Mouse (Mus musculus): ENCODE data around the gene Ccdc177. TPM values are rescaled to one million over a fixed set of nuclear protein-coding genes. Genes with fewer than 3 reads are reported as not detected.
A peak's percentile ranks its signal among the peaks of the same experiment; 100 is the strongest.
"Not testable (repeated sequence)": the region's sequence is repeated elsewhere in the genome, so short reads cannot be mapped to it uniquely, and the experiment has no call there.

Ccdc177 gene
- polyA plus RNA-seq, 1 experiment from 2014 or later, result not detected

GRCm38 (mm10) chr12:80792867-80793266 is 32.4 kb upstream of the Ccdc177 start:
- H3K4me1 ChIP-seq, result peaks cover 55% of the 10 kb centered on the region
- peak overlapping the region; percentile 95; the same call in 1 of the 2 replicates for H3K9ac ChIP-seq
- no peak for ATAC-seq (ENCODE audit: extremely low read depth, insufficient number of reproducible peaks, low FRiP score, low TSS enrichment)
- H3K4me3 ChIP-seq, result peak overlapping the region; percentile 77
- H3K4me2 ChIP-seq, result peak overlapping the region; percentile 86
- no peaks in the 10 kb centered on the region for H3K27me3 ChIP-seq (replicated peaks)
- no peaks in the 10 kb centered on the region for H3K9me3 ChIP-seq
- 0 out of 2 replicates have a peak, but pooled peaks cover 5% of the 10 kb centered on the region for H3K36me3 ChIP-seq
- WGBS, result 65% methylated on average over 5 of the region's 5 CpGs
- H3K27ac ChIP-seq (replicated peaks), result 0 out of 2 replicates have a peak overlapping the region, but pooled peaks have one; percentile 5

GRCm38 (mm10) chr12:80791571-80792444 is 31.3 kb upstream of the Ccdc177 start:
- peak overlapping the region; percentile 95 for H3K9ac ChIP-seq
- H3K36me3 ChIP-seq, result 0 out of 2 replicates have a peak, but pooled peaks cover 5% of the 10 kb centered on the region
- no peaks in the 10 kb centered on the region for H3K27me3 ChIP-seq (replicated peaks)
- H3K9me3 ChIP-seq, result no peaks in the 10 kb centered on the region
- WGBS, result 32% methylated on average over 6 of the region's 6 CpGs
- H3K27ac ChIP-seq (replicated peaks), result peak overlapping the region; percentile 98
- peak overlapping the region; percentile 77 for H3K4me3 ChIP-seq
- H3K4me1 ChIP-seq, result peaks cover 57% of the 10 kb centered on the region
- ATAC-seq (ENCODE audit: extremely low read depth, insufficient number of reproducible peaks, low FRiP score, low TSS enrichment), result no peak
- H3K4me2 ChIP-seq, result peak overlapping the region; percentile 86

- Histone ChIP-seq H3K4me1 (peaks cover 54% of the 10 kb centered on the region), H3K9ac (peak overlapping the region; percentile 95), H3K27me3 (replicated peaks) (no peaks in the 10 kb centered on the region), H3K27ac (replicated peaks) (peak overlapping the region; percentile 98), H3K9me3 (no peaks in the 10 kb centered on the region), H3K4me3 (peak overlapping the region; percentile 77), H3K4me2 (peak overlapping the region; percentile 86), H3K36me3 (0 out of 2 replicates have a peak, but pooled peaks cover 5% of the 10 kb centered on the region)
- ATAC-seq (ENCODE audit: extremely low read depth, insufficient number of reproducible peaks, low FRiP score, low TSS enrichment), result peak; percentile 75
- under 1% methylated on average over 70 of the region's 80 CpGs for WGBS
Measured at GRCm38 (mm10) chr12:80790700-80791570, 30.4 kb upstream of the Ccdc177 start.

GRCm38 (mm10) chr12:80789849-80790694 is 29.6 kb upstream of the Ccdc177 start, which contains the start of gene Susd6:
Gene Susd6, plus strand, starts transcription at chr12:80790510.
- ATAC-seq (ENCODE audit: extremely low read depth, insufficient number of reproducible peaks, low FRiP score, low TSS enrichment), result peak; percentile 98
- 0 out of 2 replicates have a peak, but pooled peaks cover 5% of the 10 kb centered on the region for H3K36me3 ChIP-seq
- 2% methylated on average over 55 of the region's 56 CpGs for WGBS
- peaks cover 45% of the 10 kb centered on the region for H3K4me1 ChIP-seq
- peak within 1 kb of the TSS; percentile 86 for H3K4me2 ChIP-seq
- peak within 1 kb of the TSS; percentile 77 for H3K4me3 ChIP-seq
- H3K27me3 ChIP-seq (replicated peaks), result no peaks in the 10 kb centered on the region
- peak within 1 kb of the TSS; percentile 98 for H3K27ac ChIP-seq (replicated peaks)
- no peaks in the 10 kb centered on the region for H3K9me3 ChIP-seq
- peak within 1 kb of the TSS; percentile 95 for H3K9ac ChIP-seq

GRCm38 (mm10) chr12:80789276-80789675 is 28.8 kb upstream of the Ccdc177 start:
- not testable (repeated sequence) for H3K9me3 ChIP-seq; H3K9ac ChIP-seq; H3K36me3 ChIP-seq; H3K4me3 ChIP-seq; ATAC-seq (ENCODE audit: extremely low read depth, insufficient number of reproducible peaks, low FRiP score, low TSS enrichment); H3K27me3 ChIP-seq (replicated peaks)
- Histone ChIP-seq H3K4me1 (peaks cover 38% of the 10 kb centered on the region), H3K27ac (replicated peaks) (peak overlapping the region; percentile 58; the same call in 1 of the 2 replicates), H3K4me2 (peak overlapping the region; percentile 66)
- WGBS, result 75% methylated on average over 4 of the region's 4 CpGs

GRCm38 (mm10) chr12:80788188-80788587 is 27.7 kb upstream of the Ccdc177 start:
- Histone ChIP-seq H3K4me3 (no peak overlapping the region), H3K4me2 (no peak overlapping the region), H3K27me3 (replicated peaks) (no peaks in the 10 kb centered on the region), H3K9ac (no peak overlapping the region), H3K9me3 (no peaks in the 10 kb centered on the region), H3K27ac (replicated peaks) (no peak overlapping the region), H3K36me3 (0 out of 2 replicates have a peak, but pooled peaks cover 4% of the 10 kb centered on the region), H3K4me1 (peaks cover 31% of the 10 kb centered on the region)
- WGBS, result 84% methylated on average over 3 of the region's 3 CpGs
- ATAC-seq (ENCODE audit: extremely low read depth, insufficient number of reproducible peaks, low FRiP score, low TSS enrichment), result no peak

- H3K9me3 ChIP-seq, result no peaks in the 10 kb centered on the region
- no peak overlapping the region for H3K4me3 ChIP-seq
- peak overlapping the region; percentile 26; the same call in 1 of the 2 replicates for H3K4me2 ChIP-seq
- peaks cover 25% of the 10 kb centered on the region for H3K4me1 ChIP-seq
- H3K36me3 ChIP-seq, result no peaks in the 10 kb centered on the region
- ATAC-seq (ENCODE audit: extremely low read depth, insufficient number of reproducible peaks, low FRiP score, low TSS enrichment), result no peak
- H3K27ac ChIP-seq (replicated peaks), result no peak overlapping the region
- WGBS, result 27% methylated on average over 11 of the region's 11 CpGs
- no peaks in the 10 kb centered on the region for H3K27me3 ChIP-seq (replicated peaks)
- H3K9ac ChIP-seq, result peak overlapping the region; percentile 38; the same call in 1 of the 2 replicates
Measured at GRCm38 (mm10) chr12:80787604-80788003, 27.1 kb upstream of the Ccdc177 start.

GRCm38 (mm10) chr12:80786591-80786990 is 26.1 kb upstream of the Ccdc177 start:
- no peak overlapping the region for H3K4me2 ChIP-seq
- peaks cover 15% of the 10 kb centered on the region for H3K4me1 ChIP-seq
- no peaks in the 10 kb centered on the region for H3K27me3 ChIP-seq (replicated peaks)
- no peak overlapping the region for H3K9ac ChIP-seq
- H3K9me3 ChIP-seq, result no peaks in the 10 kb centered on the region
- WGBS, result 45% methylated on average over 1 of the region's 1 CpGs
- no peak overlapping the region for H3K27ac ChIP-seq (replicated peaks)
- no peak overlapping the region for H3K4me3 ChIP-seq
- no peak for ATAC-seq (ENCODE audit: extremely low read depth, insufficient number of reproducible peaks, low FRiP score, low TSS enrichment)
- H3K36me3 ChIP-seq, result no peaks in the 10 kb centered on the region

GRCm38 (mm10) chr12:80785597-80785996 is 25.1 kb upstream of the Ccdc177 start:
- WGBS, result 86% methylated on average over 4 of the region's 4 CpGs
- Histone ChIP-seq H3K9ac (no peak overlapping the region), H3K27me3 (replicated peaks) (no peaks in the 10 kb centered on the region), H3K4me2 (no peak overlapping the region), H3K9me3 (no peaks in the 10 kb centered on the region), H3K4me3 (no peak overlapping the region), H3K36me3 (no peaks in the 10 kb centered on the region), H3K27ac (replicated peaks) (no peak overlapping the region), H3K4me1 (peaks cover 15% of the 10 kb centered on the region)
- no peak for ATAC-seq (ENCODE audit: extremely low read depth, insufficient number of reproducible peaks, low FRiP score, low TSS enrichment)

GRCm38 (mm10) chr12:80785005-80785404 is 24.5 kb upstream of the Ccdc177 start:
- ATAC-seq (ENCODE audit: extremely low read depth, insufficient number of reproducible peaks, low FRiP score, low TSS enrichment), result no peak
- H3K9ac ChIP-seq, result no peak overlapping the region
- no peak overlapping the region for H3K4me3 ChIP-seq
- 73% methylated on average over 5 of the region's 5 CpGs for WGBS
- H3K27me3 ChIP-seq (replicated peaks), result no peaks in the 10 kb centered on the region
- H3K4me2 ChIP-seq, result no peak overlapping the region
- H3K4me1 ChIP-seq, result peaks cover 15% of the 10 kb centered on the region
- no peaks in the 10 kb centered on the region for H3K36me3 ChIP-seq
- H3K9me3 ChIP-seq, result no peaks in the 10 kb centered on the region
- H3K27ac ChIP-seq (replicated peaks), result no peak overlapping the region

All from heart, embryonic 13.5 days (tissue).